Mouse (Mus musculus) fibroblast of lung, adult 2 months (primary cell): ENCODE results near the gene Tmem215.

ENCODE experiments used
- DNase-seq: peaks from one replicate; pipeline ENCODE4 v3.0.0-alpha.2; 2011; ENCODE audit warnings: low read depth

Tmem215 gene

DNA sequence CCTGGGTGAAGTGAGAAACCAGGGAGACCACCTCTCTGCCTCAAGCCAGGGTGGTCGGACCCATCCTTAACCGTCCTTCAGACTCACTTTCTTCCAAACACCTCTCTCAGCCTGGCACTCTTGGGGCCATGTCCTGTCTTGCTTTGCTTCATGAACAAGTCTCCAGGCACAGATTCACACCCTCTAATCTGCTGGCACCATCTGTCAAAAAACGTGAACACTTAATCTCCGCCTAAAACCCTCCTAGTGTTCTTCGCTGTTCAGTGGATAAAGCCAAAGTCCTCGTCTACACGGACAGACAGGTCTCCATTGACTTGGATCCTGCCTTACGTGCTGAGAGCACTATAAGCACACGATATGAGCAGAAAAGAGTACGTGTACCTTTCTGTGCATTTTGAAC, at the start of gene Tmem215:
Gene Tmem215 (plus strand): TSS at position 301 of the 400 bp plus-strand sequence.
- DNase-seq: no peak

- DNase-seq: no peak
Observed at GRCm38 (mm10) chr4:40431916-40432315, 40.1 kb upstream of the Tmem215 start.

GRCm38 (mm10) chr4:40433379-40433778, 38.6 kb upstream of the Tmem215 start:
- no peak for DNase-seq

DNA sequence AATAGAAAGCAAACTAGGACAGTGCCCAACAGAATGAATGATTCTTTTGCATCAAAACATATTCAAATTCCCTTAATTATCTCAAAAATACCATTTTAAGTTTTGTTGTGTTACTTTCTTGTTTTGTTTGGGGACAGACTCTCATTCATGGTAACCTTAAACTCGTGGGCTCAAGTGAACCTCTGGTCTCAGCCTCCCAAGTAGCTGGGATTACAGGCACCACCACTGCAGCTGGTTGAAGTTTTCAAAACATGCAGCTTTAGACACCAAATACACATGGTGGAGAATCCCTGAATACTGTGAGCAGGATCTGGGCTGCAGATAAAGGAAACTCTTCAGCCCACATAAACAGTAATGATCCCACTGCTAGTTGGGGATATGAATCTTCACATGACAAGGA, 37.6 kb upstream of the Tmem215 start:
- no peak for DNase-seq

- no peak for DNase-seq
Observed at GRCm38 (mm10) chr4:40443565-40443964, 28.4 kb upstream of the Tmem215 start.

DNA sequence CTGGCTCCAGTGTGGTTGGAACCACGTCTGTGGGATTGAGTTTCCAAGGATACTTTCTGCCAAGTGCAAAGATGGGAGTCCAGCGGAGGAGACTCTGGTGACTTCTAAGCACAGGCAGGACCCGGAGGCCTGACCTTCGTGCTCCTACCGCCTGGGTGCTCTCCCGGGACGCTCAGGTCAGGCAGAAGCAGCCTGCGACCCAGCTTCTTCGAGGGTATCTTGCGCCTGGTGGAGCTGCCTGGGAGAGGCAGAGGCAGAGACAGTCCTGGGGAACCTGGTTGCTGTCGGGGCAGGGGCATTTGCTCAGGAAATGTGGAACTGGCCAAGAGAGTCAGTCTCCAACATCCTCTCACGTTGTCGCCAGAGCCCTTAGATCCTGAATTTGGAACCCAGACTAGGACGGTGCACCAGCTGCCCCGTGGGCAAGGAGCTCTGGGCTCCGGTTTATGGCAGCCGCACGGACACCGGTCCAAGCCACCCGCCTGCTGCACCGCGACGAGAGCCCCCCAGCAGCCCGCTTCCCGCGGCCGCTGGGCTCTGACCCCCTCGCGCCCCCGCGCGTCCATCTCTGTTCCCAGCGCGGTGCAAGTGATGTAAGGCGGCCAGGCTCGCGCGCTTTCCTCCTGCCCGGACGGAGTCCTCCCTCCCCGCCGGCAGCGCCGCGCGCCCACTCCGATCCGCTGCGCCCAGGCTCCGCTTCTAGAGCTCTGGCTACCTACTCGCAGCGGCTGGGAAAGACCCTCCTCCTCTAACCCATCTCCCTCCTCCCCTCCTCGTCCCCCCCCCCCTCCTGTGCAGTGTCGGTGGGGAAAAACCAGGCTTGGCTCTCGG, 935 bp downstream of the Tmem215 start:
- no peak for DNase-seq

- DNase-seq: no peak
Observed at GRCm38 (mm10) chr4:40473911-40474310, 1.9 kb downstream of the Tmem215 start.

GRCm38 (mm10) chr4:40477963-40478362, 6.0 kb downstream of the Tmem215 start:
- DNase-seq: no peak

DNA sequence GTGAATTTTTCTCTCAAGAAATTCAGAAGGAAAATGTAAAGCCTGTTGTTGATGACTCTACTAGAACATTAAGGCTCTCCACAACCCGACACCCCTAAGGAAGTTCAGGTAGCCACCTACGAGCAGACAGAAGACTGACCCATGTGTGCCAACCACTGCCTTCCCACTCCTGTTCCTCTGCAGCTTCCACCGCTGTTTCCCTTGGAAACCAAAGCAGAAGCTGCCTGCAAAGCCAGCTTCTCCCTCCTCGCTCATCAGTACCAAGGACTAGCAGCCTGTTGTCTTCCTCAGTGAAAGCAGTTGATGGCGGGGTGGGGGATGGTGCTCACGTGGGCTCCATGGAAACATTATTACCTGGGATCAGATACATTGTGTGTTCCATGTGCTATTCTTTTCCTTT, 14.6 kb downstream of the Tmem215 start:
- DNase-seq: no peak

- DNase-seq: no peak
Observed at GRCm38 (mm10) chr4:40491731-40492130, 19.8 kb downstream of the Tmem215 start.

DNA sequence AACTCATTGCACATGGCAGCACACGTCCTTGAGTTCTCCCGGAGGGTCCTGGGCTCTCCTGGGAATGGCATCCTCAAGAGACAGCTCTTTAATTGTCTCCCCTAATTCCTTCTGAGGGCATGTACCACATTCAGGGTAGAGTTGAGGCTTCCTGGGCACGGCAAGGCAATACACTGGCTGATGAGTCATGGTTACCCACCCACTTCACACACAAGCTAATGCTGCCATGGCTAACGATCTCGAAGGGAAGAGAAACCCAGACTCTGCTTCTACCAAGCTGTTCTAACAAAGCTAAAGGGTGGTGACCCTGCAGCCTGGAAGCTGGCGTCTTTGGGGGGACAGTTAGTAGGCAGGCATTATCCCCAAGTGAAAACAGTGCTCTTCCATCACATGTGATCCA, 24.4 kb downstream of the Tmem215 start:
- no peak for DNase-seq

- DNase-seq: no peak
Observed at GRCm38 (mm10) chr4:40496828-40497227, 24.8 kb downstream of the Tmem215 start.

DNA sequence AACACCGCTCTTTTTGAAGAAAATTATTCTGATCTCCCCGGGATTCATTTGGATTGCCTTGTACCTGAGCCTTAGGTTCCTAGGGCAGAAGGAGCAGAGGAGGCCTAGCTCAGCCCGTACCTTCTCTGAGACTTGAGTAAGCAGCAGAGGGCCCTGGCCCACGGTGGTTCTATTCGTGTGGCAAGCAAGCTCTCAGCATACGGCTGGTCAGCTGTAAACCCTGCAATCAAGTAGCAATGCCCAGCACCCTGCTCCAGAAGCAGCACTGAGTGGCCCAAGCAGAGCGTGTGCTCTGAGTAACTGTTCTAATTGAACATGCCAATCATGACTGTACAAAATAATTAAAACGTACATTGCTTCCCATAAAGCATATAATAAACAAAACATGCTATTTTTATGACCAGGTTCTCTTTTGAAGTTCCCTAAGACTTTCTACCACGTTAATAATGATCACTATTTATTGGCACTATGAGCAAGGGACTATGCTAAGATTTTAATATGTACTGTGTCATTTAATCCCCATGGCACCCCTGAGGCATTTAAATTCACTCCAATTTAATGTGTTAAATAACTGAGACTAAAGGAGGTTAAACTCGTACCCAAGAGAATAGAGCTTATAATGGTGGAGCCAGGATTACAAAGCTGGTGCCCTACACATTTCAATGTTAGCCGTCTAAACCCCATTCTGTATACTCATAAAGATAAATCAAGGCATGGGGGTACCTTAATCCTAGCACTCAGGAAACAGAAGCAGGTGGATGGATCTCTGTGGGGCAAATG, 28.0 kb downstream of the Tmem215 start:
- DNase-seq: no peak

GRCm38 (mm10) chr4:40502459-40502858, 30.5 kb downstream of the Tmem215 start:
- DNase-seq: no peak

DNA sequence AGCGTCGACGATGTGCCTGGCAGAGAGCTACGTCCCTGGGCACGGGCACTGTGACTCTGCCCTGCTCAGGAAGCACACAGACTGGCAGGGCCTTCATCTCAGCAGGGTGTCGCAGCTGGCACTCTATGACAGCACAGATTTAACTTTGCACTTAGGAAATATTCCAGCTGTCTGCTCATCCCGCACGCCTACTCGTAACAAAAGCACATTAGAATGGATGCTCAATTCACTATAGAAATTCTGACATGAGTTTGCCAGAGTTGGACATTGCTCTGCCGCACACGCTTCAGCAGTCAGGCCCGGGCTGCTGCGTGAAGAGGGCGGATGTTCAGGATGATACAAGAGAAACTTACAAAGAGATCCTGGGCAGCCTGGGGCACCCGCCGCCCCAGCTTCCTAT, 37.6 kb downstream of the Tmem215 start:
- DNase-seq: no peak

DNA sequence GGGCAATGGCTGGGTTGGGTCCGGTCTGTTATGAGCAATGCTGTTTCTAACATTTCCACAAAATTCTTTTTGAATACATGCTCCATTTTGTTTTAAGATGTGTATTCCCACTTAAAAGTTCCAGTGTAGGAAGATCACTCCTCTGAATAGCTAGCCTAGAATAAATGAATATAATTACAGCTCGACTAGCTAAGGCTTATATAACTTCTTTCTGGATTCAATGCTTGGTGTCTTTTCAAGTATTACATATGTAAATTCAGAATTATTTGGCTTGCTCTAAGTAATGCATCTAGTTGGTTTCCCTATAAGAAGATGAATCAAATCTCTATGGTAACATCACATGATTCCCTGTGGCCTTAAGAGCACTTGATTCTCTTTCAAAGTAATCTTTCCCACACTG, 41.3 kb downstream of the Tmem215 start:
- no peak for DNase-seq

DNA sequence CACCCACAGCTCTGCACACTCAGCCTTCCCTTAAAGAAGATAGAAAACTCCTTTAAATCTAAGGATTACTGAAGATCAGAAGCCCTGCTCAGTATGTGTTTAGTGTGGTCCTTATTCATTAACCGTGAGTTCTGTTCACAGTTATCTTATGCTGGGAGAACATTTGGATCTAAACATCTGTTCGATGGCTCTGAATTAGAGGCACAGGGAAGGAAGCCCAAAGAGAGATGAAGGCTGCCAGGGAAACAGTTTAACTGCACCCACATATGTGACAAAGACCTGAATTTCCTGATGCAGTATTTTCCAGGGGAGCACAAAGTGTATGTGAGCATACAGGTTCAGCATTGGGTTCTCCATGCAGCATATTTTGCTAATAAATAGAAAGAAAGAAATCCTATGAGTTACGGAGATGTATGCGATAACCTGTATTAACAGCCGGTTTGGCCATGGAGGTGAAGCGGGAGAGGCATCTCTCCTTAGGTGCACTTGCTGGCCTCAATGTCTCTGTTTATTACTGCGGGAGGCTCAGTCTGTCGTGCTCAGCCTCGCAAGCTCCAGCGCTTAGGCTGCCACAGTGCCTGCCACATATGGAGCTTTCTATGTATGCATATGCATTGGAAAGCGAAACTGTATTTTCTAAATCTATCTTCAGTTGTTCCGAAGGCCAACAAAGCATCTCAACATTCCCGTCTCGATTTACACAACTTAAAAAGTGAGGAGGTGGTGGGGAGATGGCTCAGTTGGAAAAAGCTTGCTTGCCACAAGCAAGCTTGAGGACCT, 46.8 kb downstream of the Tmem215 start:
- DNase-seq: no peak
